Mouse (Mus musculus) kidney, postnatal 14 days (tissue): Measurements from ENCODE around the gene Ppox.

Source experiments
- DNase-seq: peaks from one replicate; pipeline ENCODE4 v3.0.0; 2022; ENCODE audit warnings: mixed read lengths

Ppox gene

GRCm38 (mm10) chr1:171285096-171285892 is 4.3 kb upstream of the Ppox start:
- peak; percentile 28 for DNase-seq

GRCm38 (mm10) chr1:171284491-171284890 is 3.5 kb upstream of the Ppox start:
- DNase-seq, result peak; percentile 11

- DNase-seq, result peak; percentile 3
Observed at GRCm38 (mm10) chr1:171283188-171284160, 2.5 kb upstream of the Ppox start.

- DNase-seq, result no peak
Observed at GRCm38 (mm10) chr1:171282086-171282805, 1.3 kb upstream of the Ppox start.

GRCm38 (mm10) chr1:171281528-171281923 is 540 bp upstream of the Ppox start:
- peak; percentile 89 for DNase-seq

- DNase-seq, result peak; percentile 59
Observed at GRCm38 (mm10) chr1:171280250-171280915, 603 bp downstream of the Ppox start.

- no peak for DNase-seq
Observed at GRCm38 (mm10) chr1:171279721-171280120, 1.3 kb downstream of the Ppox start.

GRCm38 (mm10) chr1:171279012-171279705 is 1.8 kb downstream of the Ppox start:
- no peak for DNase-seq

- DNase-seq, result no peak
Observed at GRCm38 (mm10) chr1:171278436-171278835, 2.5 kb downstream of the Ppox start.

- DNase-seq, result no peak
Observed at GRCm38 (mm10) chr1:171277736-171278135, 3.2 kb downstream of the Ppox start.

GRCm38 (mm10) chr1:171276110-171276748 is 4.8 kb downstream of the Ppox start:
- no peak for DNase-seq

- no peak for DNase-seq
Observed at GRCm38 (mm10) chr1:171275144-171275734, 5.7 kb downstream of the Ppox start.

- no peak for DNase-seq
Observed at GRCm38 (mm10) chr1:171274171-171274570, 6.8 kb downstream of the Ppox start.

- DNase-seq, result no peak
Observed at GRCm38 (mm10) chr1:171272086-171272485, 8.9 kb downstream of the Ppox start.

- no peak for DNase-seq
Observed at GRCm38 (mm10) chr1:171271622-171272021, 9.4 kb downstream of the Ppox start.

GRCm38 (mm10) chr1:171271196-171271595 is 9.8 kb downstream of the Ppox start:
- no peak for DNase-seq

- peak; percentile 83 for DNase-seq
Observed at GRCm38 (mm10) chr1:171270573-171270900, 10.4 kb downstream of the Ppox start.

GRCm38 (mm10) chr1:171269848-171270572 is 11.0 kb downstream of the Ppox start, which contains the start of gene B4galt3:
TSS of gene B4galt3 (plus strand) at chr1:171270328.
- peak; percentile 98 for DNase-seq

- no peak for DNase-seq
Observed at GRCm38 (mm10) chr1:171268341-171268740, 12.6 kb downstream of the Ppox start.
